ENCODE assay signal across 14 mouse cellular contexts in the genomic region with DNA sequence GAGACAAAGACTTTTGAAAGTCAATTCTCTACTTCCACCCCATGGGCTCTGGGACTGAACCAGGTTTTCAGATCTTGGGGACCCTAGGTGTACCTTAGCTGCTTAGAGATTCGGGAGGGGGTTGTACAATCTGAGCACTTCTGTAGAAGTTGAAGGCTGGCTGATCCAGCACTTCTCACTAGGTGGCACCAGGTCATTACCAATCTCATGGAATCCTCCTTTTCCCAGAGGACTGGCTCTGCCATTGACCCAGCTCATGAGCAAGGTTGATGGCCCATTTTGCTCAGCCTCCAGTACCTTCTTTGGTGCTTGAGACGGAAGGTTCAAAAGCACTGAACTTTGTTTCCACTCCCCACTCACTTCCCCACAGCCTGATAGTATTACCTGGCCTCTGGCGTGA. TPM values are rescaled to one million over a fixed set of nuclear protein-coding genes. Genes with fewer than 3 reads are reported as not detected.
DNase-seq lines count a peak whose midpoint lies in the region; TF ChIP-seq lines count a peak whose summit lies in the region.
"Had no signal": no experiment of that assay in that cellular context is flagged by ENCODE, and none has a peak within 500 bp of the region (broad histone marks: within the 10 kb centered on the region; RNA-seq: fewer than 3 reads in every experiment).

No protein-coding gene starts in this region.

- intact Hi-C loops in left cerebral cortex, adult 2 months (cut with DNase I) = no loop called here

- peak; percentile 8 to 11 for DNase-seq in cerebellum, postnatal 25 days
- DNase-seq in cerebellum, postnatal 4 days (ENCODE audit: low spot score in 2 of 2) = no peak
- DNase-seq in left cerebral cortex, adult 2 months (ENCODE audit: extremely low spot score in 1 of 2, low spot score in 2 of 2) = no peak
- DNase-seq in left cerebral cortex, adult 8-10 months (ENCODE audit: low spot score in 2 of 2) = no peak
- DNase-seq in R1 (ENCODE audit: low read depth, low spot score) = peak; percentile 16
- DNase-seq in kidney, postnatal 10 days = peak; percentile 19
- DNase-seq in ovary, postnatal 36 days (ENCODE audit: low spot score) = no peak
- no peak for DNase-seq in thymus, postnatal 10 days (ENCODE audit: low spot score in 2 of 2)
- DNase-seq: cerebellum, adult 11 months; thymus, postnatal 4 days had no signal

- H3K27ac ChIP-seq in left cerebral cortex, adult 2 months = no peak overlapping the region
- H3K27ac ChIP-seq: lung, embryonic 15.5 days had no signal

- TF ChIP-seq CTCF in left cerebral cortex, adult 2 months (IDR thresholded peaks at IDR 0.05) = peak; percentile 35

- no peak overlapping the region for H3K4me3 ChIP-seq in left cerebral cortex, adult 2 months
- H3K4me3 ChIP-seq: lung, embryonic 15.5 days had no signal

RNA-seq across cellular contexts. Expression of a gene that starts 18.1 kb away (rescaled TPM):
- total RNA-seq in left cerebral cortex, adult 2 months (2021) = not detected
- not detected for total RNA-seq in left cerebral cortex, adult 8-10 months (2022)
- total RNA-seq: gastrocnemius, adult 18-20 months; heart, postnatal 14 days; left cerebral cortex, postnatal 36 days had no signal

RNA-seq across cellular contexts. Expression of a gene that starts 22.1 kb away (rescaled TPM):
- total RNA-seq in left cerebral cortex, adult 2 months (2021) = 1 to 10 TPM; 6.8 to 7.3 TPM
- 10 to 100 TPM; 11.7 to 14.0 (median 11.9) TPM for total RNA-seq in left cerebral cortex, adult 8-10 months (2022)

RNA-seq across cellular contexts. Expression of a gene that starts 48.2 kb away (rescaled TPM):
- total RNA-seq in left cerebral cortex, adult 2 months (2021) = not detected
- total RNA-seq in left cerebral cortex, adult 8-10 months (2022) = not detected
- total RNA-seq: gastrocnemius, adult 18-20 months; heart, postnatal 14 days; left cerebral cortex, postnatal 36 days had no signal

Comparison
In these comparisons a context has a peak if more than half of its experiments do, and no peak if none do; other contexts are left out.
1. DNase-seq: peak in cerebellum, postnatal 25 days (2 of 2), R1 (single experiment) and kidney, postnatal 10 days (single experiment); none in cerebellum, postnatal 4 days (0 of 2), left cerebral cortex, adult 2 months (0 of 2), left cerebral cortex, adult 8-10 months (0 of 2), ovary, postnatal 36 days (single experiment) and thymus, postnatal 10 days (0 of 2).